Mouse (Mus musculus): ENCODE measurements at regions not wholly inside any gene's neighbourhood (a gene's known extent, or its start where the extent isn't known, plus 50 kb on each side); places are given as distances from the start of the nearest gene placed in this dataset.

DNA sequence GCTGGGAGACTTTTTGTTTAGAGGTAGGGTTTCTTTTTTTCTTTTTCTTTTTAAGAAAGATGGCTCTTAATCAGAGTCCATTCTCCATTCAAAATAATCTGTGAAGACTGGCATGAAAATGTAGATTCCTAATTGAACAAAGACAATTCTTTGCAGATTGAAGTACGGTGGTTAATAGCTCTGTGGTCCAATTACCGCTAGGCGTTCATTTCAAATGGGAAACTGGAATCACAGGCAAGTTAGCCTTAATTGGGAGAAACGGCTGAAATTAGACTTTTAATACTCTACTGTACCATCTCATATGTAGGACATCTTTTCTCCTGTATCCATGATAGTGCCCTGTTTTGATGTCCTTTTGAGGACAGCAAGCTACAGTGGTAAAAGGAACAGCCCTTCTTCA, 61.2 kb downstream of the Ascl1 start:
- H3K27me3 ChIP-seq (replicated peaks): no peaks in the 10 kb centered on the region
- no peak overlapping the region for H3K9ac ChIP-seq (replicated peaks)
- H3K9me3 ChIP-seq (replicated peaks): no peaks in the 10 kb centered on the region
- no peaks in the 10 kb centered on the region for H3K4me1 ChIP-seq
- H3K4me3 ChIP-seq (replicated peaks): no peak overlapping the region
- no peaks in the 10 kb centered on the region for H3K36me3 ChIP-seq
- WGBS: 54% methylated on average over 4 of the region's 4 CpGs
- H3K4me2 ChIP-seq: no peak overlapping the region
- no peak for ATAC-seq (ENCODE audit: low FRiP score)
- no peak overlapping the region for H3K27ac ChIP-seq (replicated peaks)

GRCm38 (mm10) chr10:87419940-87420385, 73.5 kb downstream of the Ascl1 start:
- no peaks in the 10 kb centered on the region for H3K9me3 ChIP-seq (replicated peaks)
- H3K27me3 ChIP-seq (replicated peaks): no peaks in the 10 kb centered on the region
- no peak overlapping the region for H3K9ac ChIP-seq (replicated peaks)
- WGBS: 12% methylated on average over 6 of the region's 6 CpGs
- no peak overlapping the region for H3K4me3 ChIP-seq (replicated peaks)
- no peak; the same call in 1 of the 2 replicates for ATAC-seq (ENCODE audit: low FRiP score)
- H3K4me2 ChIP-seq: peak overlapping the region; percentile 19; the same call in 1 of the 2 replicates
- peaks cover 11% of the 10 kb centered on the region; the same call in 1 of the 2 replicates for H3K4me1 ChIP-seq
- no peak overlapping the region for H3K27ac ChIP-seq (replicated peaks)
- H3K36me3 ChIP-seq: no peaks in the 10 kb centered on the region

- Histone ChIP-seq H3K9me3 (replicated peaks) (no peaks in the 10 kb centered on the region), H3K27me3 (replicated peaks) (no peaks in the 10 kb centered on the region), H3K9ac (replicated peaks) (no peak overlapping the region), H3K4me3 (replicated peaks) (no peak overlapping the region), H3K27ac (replicated peaks) (no peak overlapping the region), H3K4me2 (peak overlapping the region; percentile 19; the same call in 1 of the 2 replicates), H3K36me3 (no peaks in the 10 kb centered on the region), H3K4me1 (peaks cover 11% of the 10 kb centered on the region; the same call in 1 of the 2 replicates)
- 9% methylated on average over 7 of the region's 7 CpGs for WGBS
- no peak; the same call in 1 of the 2 replicates for ATAC-seq (ENCODE audit: low FRiP score)
Measured at GRCm38 (mm10) chr10:87419245-87419939, 74.1 kb downstream of the Ascl1 start.

DNA sequence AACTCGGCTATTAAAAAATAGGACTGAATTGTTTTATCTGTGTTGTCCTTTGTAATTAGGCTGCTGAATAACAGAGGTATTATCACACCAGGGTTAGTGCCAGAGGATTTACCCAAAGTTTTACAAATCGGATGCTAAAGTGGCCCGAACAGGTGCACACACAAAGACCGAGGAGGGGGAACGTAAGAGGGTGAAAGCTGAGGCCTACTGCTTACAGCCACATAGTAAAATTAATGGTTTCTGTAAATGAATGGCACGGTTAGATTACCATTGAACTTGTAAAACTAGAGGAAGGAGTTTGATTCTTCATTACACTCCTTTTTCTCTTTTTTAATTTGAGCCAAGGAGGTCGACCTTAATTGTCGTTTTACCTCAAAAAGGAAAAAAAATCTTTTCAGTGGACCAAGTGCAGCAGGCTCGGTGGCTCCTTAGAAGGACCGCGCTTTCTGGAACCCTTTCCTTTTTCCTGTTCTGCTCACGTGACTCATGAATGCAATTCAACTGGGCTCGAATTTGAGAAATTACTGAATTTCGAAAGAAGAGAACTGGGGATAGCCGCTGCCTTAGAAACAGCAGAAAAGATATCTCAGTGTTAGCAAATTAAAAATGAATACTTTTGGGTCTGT, 99.1 kb downstream of the Ascl1 start:
- no peaks in the 10 kb centered on the region for H3K36me3 ChIP-seq
- no peak overlapping the region for H3K4me3 ChIP-seq (replicated peaks)
- H3K27ac ChIP-seq (replicated peaks): no peak overlapping the region
- H3K9me3 ChIP-seq (replicated peaks): no peaks in the 10 kb centered on the region
- no peak overlapping the region for H3K4me2 ChIP-seq
- no peaks in the 10 kb centered on the region for H3K27me3 ChIP-seq (replicated peaks)
- no peak for ATAC-seq (ENCODE audit: low FRiP score)
- 53% methylated on average over 15 of the region's 15 CpGs for WGBS
- H3K9ac ChIP-seq (replicated peaks): no peak overlapping the region
- no peaks in the 10 kb centered on the region for H3K4me1 ChIP-seq

DNA sequence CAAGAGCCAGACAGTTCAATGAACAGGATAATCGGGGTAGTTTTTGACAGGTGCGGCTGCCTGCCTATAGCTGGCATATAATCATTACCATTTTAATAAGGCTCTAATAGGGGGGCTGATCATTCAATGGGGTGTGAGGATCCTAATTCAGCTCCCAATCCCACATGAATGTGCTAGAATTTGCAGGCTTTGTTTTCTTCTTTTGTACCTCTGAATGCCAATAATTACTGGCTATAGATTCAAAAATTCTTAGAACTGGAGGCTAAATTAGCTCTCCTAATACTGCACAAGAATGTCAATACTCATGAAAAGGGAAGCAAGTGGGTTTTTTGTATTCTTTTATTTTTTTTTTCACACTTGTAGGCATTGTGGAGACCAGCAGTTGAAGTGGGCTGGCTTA, 104.3 kb downstream of the Ascl1 start:
- Histone ChIP-seq H3K4me3 (replicated peaks) (no peak overlapping the region), H3K4me1 (no peaks in the 10 kb centered on the region), H3K36me3 (no peaks in the 10 kb centered on the region), H3K27me3 (replicated peaks) (no peaks in the 10 kb centered on the region), H3K4me2 (no peak overlapping the region), H3K9ac (replicated peaks) (no peak overlapping the region), H3K27ac (replicated peaks) (no peak overlapping the region), H3K9me3 (replicated peaks) (no peaks in the 10 kb centered on the region)
- WGBS: 66% methylated on average over 2 of the region's 2 CpGs
- ATAC-seq (ENCODE audit: low FRiP score): no peak

GRCm38 (mm10) chr10:87385276-87385675, 108.2 kb downstream of the Ascl1 start:
- no peak for ATAC-seq (ENCODE audit: low FRiP score)
- no peaks in the 10 kb centered on the region for H3K4me1 ChIP-seq
- no peak overlapping the region for H3K9ac ChIP-seq (replicated peaks)
- H3K27ac ChIP-seq (replicated peaks): no peak overlapping the region
- no peaks in the 10 kb centered on the region for H3K27me3 ChIP-seq (replicated peaks)
- H3K9me3 ChIP-seq (replicated peaks): no peaks in the 10 kb centered on the region
- WGBS: 88% methylated on average over 4 of the region's 4 CpGs
- H3K4me3 ChIP-seq (replicated peaks): no peak overlapping the region
- H3K36me3 ChIP-seq: no peaks in the 10 kb centered on the region
- H3K4me2 ChIP-seq: no peak overlapping the region

DNA sequence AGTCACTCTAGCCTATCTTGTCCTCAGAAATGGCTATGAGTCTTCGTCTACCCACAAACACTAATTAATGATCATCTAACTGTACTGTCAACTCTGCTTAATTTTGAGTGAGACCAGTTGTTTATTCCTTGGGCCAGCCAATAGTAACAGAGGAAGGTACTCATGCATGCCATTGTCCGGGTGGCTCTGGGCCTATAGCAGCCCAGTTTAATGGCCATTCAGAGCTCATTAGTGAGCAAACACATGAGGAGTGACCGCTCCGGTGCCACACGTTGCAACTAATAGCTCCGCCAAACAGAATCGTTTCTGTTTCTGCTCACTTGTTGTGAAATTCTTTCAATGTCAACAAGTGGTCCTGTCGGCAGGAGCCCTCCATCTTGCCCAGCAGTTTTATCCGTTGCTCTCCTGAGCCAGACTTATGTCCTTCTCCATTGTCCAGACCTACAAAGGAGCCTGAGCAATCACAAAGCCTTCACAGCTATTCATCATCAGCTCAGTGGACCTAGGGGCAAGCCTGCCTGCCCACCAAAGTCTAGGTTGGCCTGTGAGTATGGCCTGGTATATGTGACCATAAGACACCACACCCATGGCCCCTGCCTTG, 108.8 kb downstream of the Ascl1 start:
- Histone ChIP-seq H3K9ac (replicated peaks) (no peak overlapping the region), H3K9me3 (replicated peaks) (no peaks in the 10 kb centered on the region), H3K27me3 (replicated peaks) (no peaks in the 10 kb centered on the region), H3K4me1 (no peaks in the 10 kb centered on the region), H3K27ac (replicated peaks) (no peak overlapping the region), H3K4me2 (no peak overlapping the region), H3K36me3 (no peaks in the 10 kb centered on the region), H3K4me3 (replicated peaks) (no peak overlapping the region)
- ATAC-seq (ENCODE audit: low FRiP score): no peak
- 46% methylated on average over 9 of the region's 9 CpGs for WGBS

GRCm38 (mm10) chr10:87351400-87352172, 141.9 kb downstream of the Ascl1 start:
- no peak overlapping the region for H3K9ac ChIP-seq (replicated peaks)
- 13% methylated on average over 19 of the region's 19 CpGs for WGBS
- peaks cover 13% of the 10 kb centered on the region for H3K4me1 ChIP-seq
- H3K9me3 ChIP-seq (replicated peaks): no peaks in the 10 kb centered on the region
- peak overlapping the region; percentile 37; the same call in 1 of the 2 replicates for H3K27ac ChIP-seq (replicated peaks)
- peak; percentile 86 for ATAC-seq (ENCODE audit: low FRiP score)
- H3K4me2 ChIP-seq: peak overlapping the region; percentile 48
- peak overlapping the region; percentile 19 for H3K4me3 ChIP-seq (replicated peaks)
- no peaks in the 10 kb centered on the region for H3K27me3 ChIP-seq (replicated peaks)
- H3K36me3 ChIP-seq: no peaks in the 10 kb centered on the region

DNA sequence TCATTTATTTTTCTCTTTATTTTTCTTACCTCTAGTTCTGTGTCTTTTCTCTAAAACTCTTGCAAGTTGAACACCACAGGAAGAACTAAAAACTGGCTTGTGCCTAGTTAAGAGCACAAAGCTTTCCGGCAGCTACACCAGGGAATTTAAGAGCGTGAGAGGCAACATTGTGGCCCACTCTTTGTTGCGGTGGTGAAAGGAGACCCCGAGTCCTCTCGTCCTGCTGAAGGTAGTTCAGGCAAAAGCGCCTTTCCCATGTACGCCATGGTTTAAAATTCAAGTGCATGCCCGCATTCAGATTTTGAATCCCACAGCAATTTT, 142.4 kb downstream of the Ascl1 start:
- Histone ChIP-seq H3K27me3 (replicated peaks) (no peaks in the 10 kb centered on the region), H3K4me1 (peaks cover 13% of the 10 kb centered on the region), H3K27ac (replicated peaks) (peak overlapping the region; percentile 18; the same call in 1 of the 2 replicates), H3K9ac (replicated peaks) (no peak overlapping the region), H3K36me3 (no peaks in the 10 kb centered on the region), H3K9me3 (replicated peaks) (no peaks in the 10 kb centered on the region), H3K4me3 (replicated peaks) (peak overlapping the region; percentile 19), H3K4me2 (peak overlapping the region; percentile 48)
- ATAC-seq (ENCODE audit: low FRiP score): peak; percentile 50; the same call in 1 of the 2 replicates
- 17% methylated on average over 8 of the region's 8 CpGs for WGBS

GRCm38 (mm10) chr10:87335176-87335575, 158.3 kb downstream of the Ascl1 start:
- Histone ChIP-seq H3K27ac (replicated peaks) (no peak overlapping the region), H3K9me3 (replicated peaks) (0 out of 2 replicates have a peak, but pooled peaks cover 4% of the 10 kb centered on the region), H3K4me1 (no peaks in the 10 kb centered on the region), H3K4me2 (no peak overlapping the region), H3K4me3 (replicated peaks) (no peak overlapping the region), H3K27me3 (replicated peaks) (no peaks in the 10 kb centered on the region), H3K9ac (replicated peaks) (no peak overlapping the region), H3K36me3 (no peaks in the 10 kb centered on the region)
- no peak for ATAC-seq (ENCODE audit: low FRiP score)
- WGBS: 89% methylated on average over 3 of the region's 3 CpGs

DNA sequence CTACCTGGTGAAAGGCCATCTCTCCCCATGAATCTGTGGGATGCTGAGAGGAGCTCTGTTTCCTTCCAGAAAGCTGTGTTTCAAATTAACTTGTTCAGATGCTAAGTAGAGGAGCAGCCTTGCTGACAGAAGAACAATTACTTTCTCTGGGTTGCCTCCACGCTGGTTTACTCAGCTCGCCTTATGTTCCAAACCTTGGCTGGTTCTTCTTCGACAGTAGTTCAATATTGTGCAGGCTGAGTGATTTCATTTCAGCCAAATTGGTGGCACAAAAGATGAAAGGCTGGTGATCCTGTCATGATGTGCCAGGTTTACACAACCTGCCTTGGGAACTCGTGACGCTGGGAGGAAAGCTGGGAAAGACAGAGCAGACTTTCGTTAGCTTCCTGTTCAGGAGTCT, 160.1 kb downstream of the Ascl1 start:
- 0 out of 2 replicates have a peak, but pooled peaks cover 4% of the 10 kb centered on the region for H3K9me3 ChIP-seq (replicated peaks)
- no peak for ATAC-seq (ENCODE audit: low FRiP score)
- H3K27me3 ChIP-seq (replicated peaks): no peaks in the 10 kb centered on the region
- no peaks in the 10 kb centered on the region for H3K36me3 ChIP-seq
- H3K4me3 ChIP-seq (replicated peaks): no peak overlapping the region
- 51% methylated on average over 6 of the region's 6 CpGs for WGBS
- no peak overlapping the region for H3K4me2 ChIP-seq
- no peaks in the 10 kb centered on the region for H3K4me1 ChIP-seq
- H3K9ac ChIP-seq (replicated peaks): no peak overlapping the region
- H3K27ac ChIP-seq (replicated peaks): no peak overlapping the region

Measured in neural tube, embryonic 15.5 days (tissue).